Mouse (Mus musculus): ENCODE data around the gene Prickle2. TPM values are rescaled to one million over a fixed set of nuclear protein-coding genes. Genes with fewer than 3 reads are reported as not detected.

Prickle2 gene
- polyA plus RNA-seq, 1 experiment = not detected

- WGBS = 84% methylated on average over 5 of the region's 5 CpGs
Observed at GRCm38 (mm10) chr6:92687317-92687716, 18.6 kb downstream of the Prickle2 start.

GRCm38 (mm10) chr6:92674394-92674925 is 31.5 kb downstream of the Prickle2 start:
- WGBS = 84% methylated on average over 8 of the region's 8 CpGs

More at GRCm38 (mm10) chr6:92687317-92687716, 18.6 kb downstream of the Prickle2 start:
- no peak for TF ChIP-seq POLR2A (IDR thresholded peaks at IDR 0.05; ENCODE audit: insufficient read depth, low read depth, low read length)
- H3K27ac ChIP-seq (ENCODE audit: insufficient read depth, low read depth, low read length) = no peak overlapping the region
- no peak overlapping the region for H3K4me3 ChIP-seq (ENCODE audit: insufficient read depth, low read depth, low read length)
- no peaks in the 10 kb centered on the region for H3K4me1 ChIP-seq (ENCODE audit: control insufficient read depth, insufficient read depth, low read length)

GRCm38 (mm10) chr6:92670518-92671147 is 35.3 kb downstream of the Prickle2 start:
- Histone ChIP-seq H3K4me3 (ENCODE audit: insufficient read depth, low read depth, low read length) (no peak overlapping the region), H3K27ac (ENCODE audit: insufficient read depth, low read depth, low read length) (no peak overlapping the region), H3K4me1 (ENCODE audit: control insufficient read depth, insufficient read depth, low read length) (peaks cover 3% of the 10 kb centered on the region; the same call in 1 of the 2 replicates)
- WGBS = 72% methylated on average over 5 of the region's 5 CpGs
- TF ChIP-seq POLR2A (IDR thresholded peaks at IDR 0.05; ENCODE audit: insufficient read depth, low read depth, low read length) (no peak), CTCF (IDR thresholded peaks at IDR 0.05; ENCODE audit: insufficient read depth, low read depth, low read length) (no peak)

More at GRCm38 (mm10) chr6:92674394-92674925, 31.5 kb downstream of the Prickle2 start:
- H3K27ac ChIP-seq (ENCODE audit: insufficient read depth, low read depth, low read length) = no peak overlapping the region
- no peak overlapping the region for H3K4me3 ChIP-seq (ENCODE audit: insufficient read depth, low read depth, low read length)
- H3K4me1 ChIP-seq (ENCODE audit: control insufficient read depth, insufficient read depth, low read length) = no peaks in the 10 kb centered on the region
- TF ChIP-seq POLR2A (IDR thresholded peaks at IDR 0.05; ENCODE audit: insufficient read depth, low read depth, low read length) = no peak
- no peak for TF ChIP-seq CTCF (IDR thresholded peaks at IDR 0.05; ENCODE audit: insufficient read depth, low read depth, low read length)

GRCm38 (mm10) chr6:92669623-92670022 is 36.3 kb downstream of the Prickle2 start:
- TF ChIP-seq POLR2A (IDR thresholded peaks at IDR 0.05; ENCODE audit: insufficient read depth, low read depth, low read length) (no peak), CTCF (IDR thresholded peaks at IDR 0.05; ENCODE audit: insufficient read depth, low read depth, low read length) (no peak)
- Histone ChIP-seq H3K4me3 (ENCODE audit: insufficient read depth, low read depth, low read length) (no peak overlapping the region), H3K27ac (ENCODE audit: insufficient read depth, low read depth, low read length) (no peak overlapping the region), H3K4me1 (ENCODE audit: control insufficient read depth, insufficient read depth, low read length) (peaks cover 9% of the 10 kb centered on the region)
- 88% methylated on average over 3 of the region's 3 CpGs for WGBS

- 92% methylated on average over 3 of the region's 3 CpGs for WGBS
- TF ChIP-seq CTCF (IDR thresholded peaks at IDR 0.05; ENCODE audit: insufficient read depth, low read depth, low read length) = no peak
- TF ChIP-seq POLR2A (IDR thresholded peaks at IDR 0.05; ENCODE audit: insufficient read depth, low read depth, low read length) = no peak
- no peak overlapping the region for H3K4me3 ChIP-seq (ENCODE audit: insufficient read depth, low read depth, low read length)
- H3K27ac ChIP-seq (ENCODE audit: insufficient read depth, low read depth, low read length) = no peak overlapping the region
- peaks cover 20% of the 10 kb centered on the region for H3K4me1 ChIP-seq (ENCODE audit: control insufficient read depth, insufficient read depth, low read length)
Observed at GRCm38 (mm10) chr6:92667544-92667943, 38.4 kb downstream of the Prickle2 start.

- TF ChIP-seq POLR2A (IDR thresholded peaks at IDR 0.05; ENCODE audit: insufficient read depth, low read depth, low read length) = no peak
- H3K27ac ChIP-seq (ENCODE audit: insufficient read depth, low read depth, low read length) = no peak overlapping the region; the same call in 1 of the 2 replicates
- H3K4me1 ChIP-seq (ENCODE audit: control insufficient read depth, insufficient read depth, low read length) = peaks cover 20% of the 10 kb centered on the region
- WGBS = 3% methylated on average over 1 of the region's 1 CpGs
- no peak overlapping the region for H3K4me3 ChIP-seq (ENCODE audit: insufficient read depth, low read depth, low read length)
Observed at GRCm38 (mm10) chr6:92665530-92665989, 40.4 kb downstream of the Prickle2 start.

GRCm38 (mm10) chr6:92663885-92664284 is 42.1 kb downstream of the Prickle2 start:
- 69% methylated on average over 3 of the region's 3 CpGs for WGBS
- Histone ChIP-seq H3K4me1 (ENCODE audit: control insufficient read depth, insufficient read depth, low read length) (peaks cover 20% of the 10 kb centered on the region), H3K4me3 (ENCODE audit: insufficient read depth, low read depth, low read length) (no peak overlapping the region), H3K27ac (ENCODE audit: insufficient read depth, low read depth, low read length) (peak overlapping the region; percentile 80)
- no peak for TF ChIP-seq POLR2A (IDR thresholded peaks at IDR 0.05; ENCODE audit: insufficient read depth, low read depth, low read length)
- TF ChIP-seq CTCF (IDR thresholded peaks at IDR 0.05; ENCODE audit: insufficient read depth, low read depth, low read length) = no peak

- peak overlapping the region; percentile 78 for H3K27ac ChIP-seq (ENCODE audit: insufficient read depth, low read depth, low read length)
- H3K4me1 ChIP-seq (ENCODE audit: control insufficient read depth, insufficient read depth, low read length) = peaks cover 20% of the 10 kb centered on the region
- TF ChIP-seq CTCF (IDR thresholded peaks at IDR 0.05; ENCODE audit: insufficient read depth, low read depth, low read length) (no peak), POLR2A (IDR thresholded peaks at IDR 0.05; ENCODE audit: insufficient read depth, low read depth, low read length) (no peak)
- H3K4me3 ChIP-seq (ENCODE audit: insufficient read depth, low read depth, low read length) = no peak overlapping the region
- WGBS = 23% methylated on average over 4 of the region's 4 CpGs
Observed at GRCm38 (mm10) chr6:92663433-92663832, 42.5 kb downstream of the Prickle2 start.

GRCm38 (mm10) chr6:92649063-92649462 is 56.9 kb downstream of the Prickle2 start:
- WGBS = 81% methylated on average over 1 of the region's 1 CpGs
- Histone ChIP-seq H3K4me3 (ENCODE audit: insufficient read depth, low read depth, low read length) (no peak overlapping the region), H3K4me1 (ENCODE audit: control insufficient read depth, insufficient read depth, low read length) (0 out of 2 replicates have a peak, but pooled peaks cover 2% of the 10 kb centered on the region), H3K27ac (ENCODE audit: insufficient read depth, low read depth, low read length) (no peak overlapping the region)
- TF ChIP-seq CTCF (IDR thresholded peaks at IDR 0.05; ENCODE audit: insufficient read depth, low read depth, low read length) (no peak), POLR2A (IDR thresholded peaks at IDR 0.05; ENCODE audit: insufficient read depth, low read depth, low read length) (no peak)

Data from olfactory bulb, adult 2 months (tissue).